Mouse (Mus musculus): ENCODE measurements around the gene Tanc1. TPM values are rescaled to one million over a fixed set of nuclear protein-coding genes. Genes with fewer than 3 reads are reported as not detected.

The Tanc1 gene
- polyA plus RNA-seq, 1 experiment from 2014 or later = 52.3 TPM

DNA sequence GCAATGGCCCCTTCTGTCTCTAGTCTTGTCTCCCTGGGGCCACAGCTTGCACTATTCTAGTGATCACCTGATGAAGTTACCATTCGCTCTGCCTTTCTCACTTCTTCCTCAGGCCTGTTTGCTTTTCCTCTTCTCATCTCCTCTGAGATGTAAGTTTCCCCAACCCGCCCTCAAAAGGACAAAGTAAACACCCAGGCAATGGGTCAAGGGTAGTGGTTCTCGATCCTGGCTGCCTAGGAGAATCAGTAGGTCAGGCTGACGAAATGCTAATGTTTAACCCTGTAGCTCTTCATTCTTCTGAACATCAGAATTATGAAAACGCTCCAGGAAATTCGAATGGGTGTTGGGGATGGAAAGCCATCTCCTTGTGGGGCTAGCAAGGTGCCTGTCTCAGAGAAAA, 61.5 kb downstream of the Tanc1 start:
- ATAC-seq (ENCODE audit: low FRiP score, low TSS enrichment) = no peak
- no peak overlapping the region for H3K4me2 ChIP-seq (replicated peaks; ENCODE audit: low read depth, low read length)
- H3K27ac ChIP-seq (ENCODE audit: low read length) = peak overlapping the region; percentile 25
- 64% methylated on average over 6 of the region's 6 CpGs for WGBS
- no peaks in the 10 kb centered on the region for H3K36me3 ChIP-seq (ENCODE audit: insufficient read depth, low read length)
- no peaks in the 10 kb centered on the region for H3K27me3 ChIP-seq (ENCODE audit: insufficient read depth, low read length)
- H3K9me3 ChIP-seq (ENCODE audit: low read length) = no peaks in the 10 kb centered on the region
- no peak overlapping the region for H3K9ac ChIP-seq (replicated peaks; ENCODE audit: low read length)
- peaks cover 80% of the 10 kb centered on the region for H3K4me1 ChIP-seq (ENCODE audit: insufficient read depth, low read length)
- no peak overlapping the region for H3K4me3 ChIP-seq (ENCODE audit: low read length)

DNA sequence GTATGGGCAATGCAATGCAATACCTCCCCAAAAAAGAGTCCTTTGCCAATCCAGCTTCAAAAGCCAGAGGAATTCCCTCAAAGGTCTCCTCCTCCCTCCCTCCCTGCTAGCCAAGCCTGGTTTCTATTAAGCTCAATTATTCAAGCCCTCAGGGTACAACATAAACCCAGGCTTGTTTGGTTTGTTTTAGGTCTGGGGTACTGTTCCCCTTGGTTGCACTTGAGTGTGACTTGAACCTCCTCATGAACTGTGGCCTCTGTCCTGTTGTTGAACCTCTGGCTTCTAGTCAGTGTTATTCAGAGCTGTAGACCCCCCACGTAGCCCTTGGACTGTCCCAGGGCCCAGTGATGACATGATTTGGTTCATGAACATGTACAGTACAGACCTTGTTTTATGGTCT, 62.0 kb downstream of the Tanc1 start:
- 25% methylated on average over 1 of the region's 1 CpGs for WGBS
- H3K4me1 ChIP-seq (ENCODE audit: insufficient read depth, low read length) = peaks cover 83% of the 10 kb centered on the region
- peak; percentile 33 for ATAC-seq (ENCODE audit: low FRiP score, low TSS enrichment)

DNA sequence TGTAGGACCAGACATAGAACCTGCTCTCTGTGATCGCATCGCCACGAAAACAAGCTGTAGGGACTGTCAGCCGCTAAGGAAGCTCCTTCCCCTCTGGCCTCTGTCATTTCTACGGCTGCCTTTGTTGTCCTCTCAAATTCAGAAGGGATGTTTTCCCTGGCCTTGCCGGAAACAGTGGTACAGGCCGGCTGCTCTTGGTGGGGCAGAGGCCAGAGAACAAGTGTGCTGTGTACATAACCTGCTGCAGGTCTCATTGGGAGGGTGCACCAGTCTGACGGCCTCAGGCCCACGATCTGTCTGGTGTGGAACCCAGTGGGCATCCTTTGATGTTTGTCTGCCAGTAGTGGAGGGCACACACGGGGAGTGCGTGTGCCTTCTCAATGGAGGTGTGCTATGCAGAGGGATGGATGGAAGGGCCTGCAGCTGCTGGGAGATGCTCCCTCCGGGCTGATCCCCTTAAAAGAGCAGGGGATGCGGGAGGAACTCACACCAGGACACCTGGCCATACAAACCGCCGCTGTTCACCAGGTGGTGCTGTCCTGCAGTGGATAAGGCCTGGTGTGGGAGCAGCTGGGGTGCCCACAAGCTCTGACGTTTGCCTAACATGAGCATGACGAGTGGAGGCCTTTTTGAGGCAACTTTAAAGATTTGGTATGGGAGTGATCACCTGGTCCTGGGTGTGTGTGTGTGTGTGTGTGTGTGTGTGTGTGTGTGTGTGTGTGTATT, 63.6 kb downstream of the Tanc1 start:
- WGBS = 32% methylated on average over 17 of the region's 17 CpGs
- Histone ChIP-seq H3K4me2 (replicated peaks; ENCODE audit: low read depth, low read length) (no peak overlapping the region), H3K4me1 (ENCODE audit: insufficient read depth, low read length) (peaks cover 90% of the 10 kb centered on the region), H3K36me3 (ENCODE audit: insufficient read depth, low read length) (no peaks in the 10 kb centered on the region), H3K9ac (replicated peaks; ENCODE audit: low read length) (peak overlapping the region; percentile 32; the same call in 1 of the 2 replicates), H3K9me3 (ENCODE audit: low read length) (no peaks in the 10 kb centered on the region), H3K4me3 (ENCODE audit: low read length) (no peak overlapping the region), H3K27ac (ENCODE audit: low read length) (peak overlapping the region; percentile 88), H3K27me3 (ENCODE audit: insufficient read depth, low read length) (no peaks in the 10 kb centered on the region)
- ATAC-seq (ENCODE audit: low FRiP score, low TSS enrichment) = no peak; the same call in 1 of the 2 replicates

More for the DNA sequence above, 62.0 kb downstream of the Tanc1 start:
- H3K36me3 ChIP-seq (ENCODE audit: insufficient read depth, low read length) = no peaks in the 10 kb centered on the region
- H3K4me2 ChIP-seq (replicated peaks; ENCODE audit: low read depth, low read length) = no peak overlapping the region
- no peak overlapping the region for H3K9ac ChIP-seq (replicated peaks; ENCODE audit: low read length)
- no peak overlapping the region for H3K4me3 ChIP-seq (ENCODE audit: low read length)
- no peaks in the 10 kb centered on the region for H3K9me3 ChIP-seq (ENCODE audit: low read length)
- H3K27ac ChIP-seq (ENCODE audit: low read length) = peak overlapping the region; percentile 25
- H3K27me3 ChIP-seq (ENCODE audit: insufficient read depth, low read length) = no peaks in the 10 kb centered on the region

DNA sequence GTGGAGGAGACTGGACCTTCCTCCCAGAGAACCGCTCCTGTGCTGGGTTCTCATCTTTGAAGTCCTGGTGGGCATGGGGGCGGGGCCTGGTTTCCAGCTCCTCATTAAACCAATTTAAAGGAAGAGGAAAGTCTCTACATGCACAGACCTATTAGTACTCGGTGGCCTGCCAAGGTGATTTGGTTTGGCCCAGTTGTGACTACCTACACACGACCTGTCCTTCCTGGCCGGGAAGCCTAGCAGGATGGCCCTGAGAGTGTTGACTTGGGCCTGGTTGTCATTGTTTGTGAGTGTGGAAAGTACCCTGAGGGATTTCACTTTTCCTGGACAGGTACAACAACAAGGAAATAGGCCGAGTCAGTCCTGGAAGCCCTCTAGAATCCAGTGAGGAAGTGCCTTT, 64.2 kb downstream of the Tanc1 start:
- Histone ChIP-seq H3K4me1 (ENCODE audit: insufficient read depth, low read length) (peaks cover 89% of the 10 kb centered on the region), H3K4me2 (replicated peaks; ENCODE audit: low read depth, low read length) (no peak overlapping the region), H3K27ac (ENCODE audit: low read length) (peak overlapping the region; percentile 88), H3K9ac (replicated peaks; ENCODE audit: low read length) (peak overlapping the region; percentile 8; the same call in 1 of the 2 replicates), H3K9me3 (ENCODE audit: low read length) (no peaks in the 10 kb centered on the region), H3K36me3 (ENCODE audit: insufficient read depth, low read length) (no peaks in the 10 kb centered on the region), H3K27me3 (ENCODE audit: insufficient read depth, low read length) (no peaks in the 10 kb centered on the region), H3K4me3 (ENCODE audit: low read length) (no peak overlapping the region)
- no peak for ATAC-seq (ENCODE audit: low FRiP score, low TSS enrichment)
- 54% methylated on average over 6 of the region's 6 CpGs for WGBS

DNA sequence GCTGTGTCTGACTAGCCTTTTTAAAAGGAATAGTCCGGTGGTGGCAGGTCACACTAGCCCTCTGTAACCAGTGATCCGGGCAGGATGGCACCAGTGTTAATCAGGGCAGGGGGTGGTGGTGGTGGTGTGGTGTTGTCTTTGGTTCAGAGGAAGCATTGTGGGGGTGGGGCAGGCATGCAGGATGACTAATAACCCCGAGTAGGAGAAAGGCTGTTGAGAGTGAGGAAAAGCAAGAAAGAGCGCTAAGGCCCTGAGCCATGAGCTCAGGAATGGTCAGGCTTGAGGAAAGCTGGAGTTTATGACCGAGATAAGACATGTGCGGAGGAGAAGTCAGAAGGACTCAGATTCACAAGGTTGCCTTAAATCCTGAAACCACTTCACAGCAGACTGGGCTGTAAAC, 64.6 kb downstream of the Tanc1 start:
- Histone ChIP-seq H3K27me3 (ENCODE audit: insufficient read depth, low read length) (no peaks in the 10 kb centered on the region), H3K4me2 (replicated peaks; ENCODE audit: low read depth, low read length) (no peak overlapping the region), H3K9me3 (ENCODE audit: low read length) (no peaks in the 10 kb centered on the region), H3K4me1 (ENCODE audit: insufficient read depth, low read length) (peaks cover 89% of the 10 kb centered on the region), H3K36me3 (ENCODE audit: insufficient read depth, low read length) (no peaks in the 10 kb centered on the region), H3K9ac (replicated peaks; ENCODE audit: low read length) (peak overlapping the region; percentile 8; the same call in 1 of the 2 replicates), H3K4me3 (ENCODE audit: low read length) (no peak overlapping the region), H3K27ac (ENCODE audit: low read length) (peak overlapping the region; percentile 88)
- ATAC-seq (ENCODE audit: low FRiP score, low TSS enrichment) = peak; percentile 54
- 7% methylated on average over 6 of the region's 6 CpGs for WGBS

DNA sequence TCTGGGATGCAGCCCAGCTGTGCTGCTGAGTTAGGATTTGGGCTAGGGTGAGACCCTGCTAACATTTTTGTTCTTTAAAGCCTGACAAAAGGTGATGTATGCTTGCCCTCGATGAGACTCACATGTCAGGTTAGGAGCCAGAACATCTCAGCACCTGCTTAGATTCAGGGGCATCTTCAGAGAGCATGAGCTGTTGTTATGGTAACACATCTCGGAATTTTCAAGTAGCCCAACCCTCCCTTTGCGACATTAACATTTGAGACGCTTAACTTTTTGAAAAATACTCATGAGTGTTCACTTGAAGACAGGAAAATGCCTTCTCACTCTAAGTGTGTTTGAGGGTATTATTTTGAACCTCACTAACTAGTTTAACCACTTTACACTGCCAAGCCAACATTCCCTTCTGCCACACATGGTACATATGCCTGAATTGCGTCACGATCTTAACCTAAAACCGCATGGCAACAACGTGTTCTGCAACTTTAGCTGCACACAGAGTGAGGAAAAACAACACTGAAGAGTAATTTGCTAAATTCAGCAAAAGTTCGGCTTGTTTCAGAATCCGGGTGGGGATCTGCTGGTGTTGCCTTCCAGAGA, 67.7 kb downstream of the Tanc1 start:
- WGBS = 77% methylated on average over 10 of the region's 10 CpGs
- H3K4me1 ChIP-seq (ENCODE audit: insufficient read depth, low read length) = peaks cover 82% of the 10 kb centered on the region
- H3K27me3 ChIP-seq (ENCODE audit: insufficient read depth, low read length) = no peaks in the 10 kb centered on the region
- no peak overlapping the region for H3K4me2 ChIP-seq (replicated peaks; ENCODE audit: low read depth, low read length)
- H3K9me3 ChIP-seq (ENCODE audit: low read length) = no peaks in the 10 kb centered on the region
- H3K36me3 ChIP-seq (ENCODE audit: insufficient read depth, low read length) = no peaks in the 10 kb centered on the region
- no peak overlapping the region for H3K27ac ChIP-seq (ENCODE audit: low read length)
- no peak for ATAC-seq (ENCODE audit: low FRiP score, low TSS enrichment)
- H3K9ac ChIP-seq (replicated peaks; ENCODE audit: low read length) = no peak overlapping the region
- H3K4me3 ChIP-seq (ENCODE audit: low read length) = no peak overlapping the region

DNA sequence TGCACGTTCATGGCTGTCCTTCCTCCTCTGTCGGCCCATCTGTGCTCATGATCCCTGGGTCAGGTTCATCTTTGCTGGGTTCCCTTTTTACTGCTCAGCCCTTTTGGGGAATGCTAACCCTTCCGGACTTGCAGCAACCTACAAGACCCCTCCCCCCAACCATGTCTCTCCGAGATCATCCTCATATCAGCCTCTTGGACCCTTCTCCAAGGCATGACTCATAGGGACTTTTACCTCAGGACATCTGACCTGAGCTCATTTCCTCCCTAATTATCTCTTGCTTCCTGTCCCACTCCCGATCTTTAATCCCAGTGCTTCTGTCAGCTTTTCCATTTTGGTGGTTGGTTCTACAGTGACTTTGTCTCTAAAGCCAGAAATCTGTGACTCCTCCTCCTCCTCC, 68.9 kb downstream of the Tanc1 start:
- Histone ChIP-seq H3K27ac (ENCODE audit: low read length) (no peak overlapping the region), H3K27me3 (ENCODE audit: insufficient read depth, low read length) (no peaks in the 10 kb centered on the region), H3K4me1 (ENCODE audit: insufficient read depth, low read length) (peaks cover 79% of the 10 kb centered on the region)

DNA sequence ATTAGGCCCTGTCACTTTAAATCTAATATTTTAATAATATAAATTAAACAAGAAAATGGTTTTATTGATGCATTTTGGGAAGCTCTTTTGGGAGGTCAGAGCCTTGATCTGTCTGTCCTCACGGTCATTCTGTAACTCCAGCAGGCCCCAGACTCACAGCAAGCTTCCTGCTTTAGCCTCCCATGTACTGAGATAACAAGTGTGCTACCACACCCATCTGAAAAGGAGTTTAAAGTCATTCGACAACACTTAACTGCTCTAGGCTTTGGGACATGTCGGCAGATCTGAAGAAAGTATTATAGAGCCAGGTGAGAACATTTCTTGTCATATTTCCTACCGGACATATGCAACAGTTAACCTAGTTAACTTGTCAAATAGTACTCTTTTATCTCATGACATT, 69.3 kb downstream of the Tanc1 start:
- Histone ChIP-seq H3K4me3 (ENCODE audit: low read length) (no peak overlapping the region), H3K4me1 (ENCODE audit: insufficient read depth, low read length) (peaks cover 74% of the 10 kb centered on the region), H3K9me3 (ENCODE audit: low read length) (no peaks in the 10 kb centered on the region), H3K27me3 (ENCODE audit: insufficient read depth, low read length) (no peaks in the 10 kb centered on the region), H3K27ac (ENCODE audit: low read length) (no peak overlapping the region), H3K4me2 (replicated peaks; ENCODE audit: low read depth, low read length) (no peak overlapping the region), H3K36me3 (ENCODE audit: insufficient read depth, low read length) (no peaks in the 10 kb centered on the region), H3K9ac (replicated peaks; ENCODE audit: low read length) (no peak overlapping the region)
- 87% methylated on average over 4 of the region's 4 CpGs for WGBS
- ATAC-seq (ENCODE audit: low FRiP score, low TSS enrichment) = no peak

More for the DNA sequence above, 68.9 kb downstream of the Tanc1 start:
- no peak for ATAC-seq (ENCODE audit: low FRiP score, low TSS enrichment)
- 56% methylated on average over 5 of the region's 5 CpGs for WGBS
- Histone ChIP-seq H3K4me2 (replicated peaks; ENCODE audit: low read depth, low read length) (no peak overlapping the region), H3K4me3 (ENCODE audit: low read length) (no peak overlapping the region), H3K9ac (replicated peaks; ENCODE audit: low read length) (no peak overlapping the region), H3K9me3 (ENCODE audit: low read length) (no peaks in the 10 kb centered on the region), H3K36me3 (ENCODE audit: insufficient read depth, low read length) (no peaks in the 10 kb centered on the region)

DNA sequence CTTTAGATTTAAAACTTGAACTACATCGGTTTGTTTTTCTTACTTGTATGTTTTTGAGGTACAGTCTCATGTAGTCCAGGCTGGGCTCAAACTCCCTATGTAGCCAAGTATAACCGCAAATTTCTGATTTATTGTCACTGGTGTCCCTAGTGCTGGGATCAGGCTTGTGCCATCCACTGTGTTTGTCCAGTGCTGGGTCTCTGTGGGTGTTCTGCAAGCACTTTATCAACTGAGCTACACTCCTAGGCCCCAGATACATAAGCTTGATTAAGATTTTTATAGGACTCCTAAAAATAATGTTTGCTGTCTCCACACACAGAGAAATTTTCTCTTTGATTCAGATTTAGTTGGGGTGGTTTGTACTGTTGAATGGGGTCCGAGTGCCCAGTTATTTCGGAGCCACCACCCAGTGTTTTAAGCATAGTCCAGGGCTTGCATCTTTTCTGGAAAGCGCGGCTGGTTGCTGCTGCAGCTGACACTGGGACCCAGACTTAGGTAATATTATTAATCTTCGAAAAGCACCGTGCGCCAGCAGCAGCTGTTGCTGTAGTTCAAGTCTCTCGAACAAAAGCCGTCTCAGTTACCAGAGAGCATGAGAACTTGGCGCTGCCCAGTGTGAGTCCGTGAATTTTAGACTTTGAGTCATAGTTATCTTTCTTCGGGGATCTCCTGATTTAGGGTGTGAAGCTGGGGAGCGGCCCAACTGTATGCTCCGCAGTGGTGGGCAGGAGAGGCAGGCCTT, 73.2 kb downstream of the Tanc1 start:
- no peak overlapping the region for H3K4me2 ChIP-seq (replicated peaks; ENCODE audit: low read depth, low read length)
- H3K4me3 ChIP-seq (ENCODE audit: low read length) = no peak overlapping the region
- no peaks in the 10 kb centered on the region for H3K27me3 ChIP-seq (ENCODE audit: insufficient read depth, low read length)
- H3K4me1 ChIP-seq (ENCODE audit: insufficient read depth, low read length) = peaks cover 46% of the 10 kb centered on the region
- no peaks in the 10 kb centered on the region for H3K36me3 ChIP-seq (ENCODE audit: insufficient read depth, low read length)
- H3K27ac ChIP-seq (ENCODE audit: low read length) = no peak overlapping the region
- no peaks in the 10 kb centered on the region for H3K9me3 ChIP-seq (ENCODE audit: low read length)
- H3K9ac ChIP-seq (replicated peaks; ENCODE audit: low read length) = no peak overlapping the region
- ATAC-seq (ENCODE audit: low FRiP score, low TSS enrichment) = no peak
- 75% methylated on average over 16 of the region's 16 CpGs for WGBS

DNA sequence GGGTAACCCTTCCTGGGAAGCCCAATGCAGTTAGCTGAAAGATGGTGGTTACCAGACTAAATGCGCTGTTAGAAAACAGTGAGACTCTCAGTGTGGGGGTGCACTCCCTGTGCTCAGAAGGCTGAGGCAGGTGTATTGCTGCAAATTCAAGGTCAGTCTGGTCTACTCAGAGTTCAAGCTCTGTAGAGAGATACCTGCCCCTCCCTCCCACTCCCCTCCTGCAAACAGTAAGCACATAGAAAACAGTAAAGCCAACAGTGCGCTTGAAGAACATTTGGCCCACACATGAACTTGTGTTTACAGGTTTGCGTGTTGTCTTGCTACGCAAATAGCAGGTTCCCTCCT, 73.7 kb downstream of the Tanc1 start:
- Histone ChIP-seq H3K27ac (ENCODE audit: low read length) (no peak overlapping the region), H3K9me3 (ENCODE audit: low read length) (no peaks in the 10 kb centered on the region), H3K4me2 (replicated peaks; ENCODE audit: low read depth, low read length) (no peak overlapping the region), H3K4me3 (ENCODE audit: low read length) (no peak overlapping the region), H3K9ac (replicated peaks; ENCODE audit: low read length) (no peak overlapping the region), H3K4me1 (ENCODE audit: insufficient read depth, low read length) (peaks cover 41% of the 10 kb centered on the region), H3K36me3 (ENCODE audit: insufficient read depth, low read length) (no peaks in the 10 kb centered on the region), H3K27me3 (ENCODE audit: insufficient read depth, low read length) (no peaks in the 10 kb centered on the region)
- no peak for ATAC-seq (ENCODE audit: low FRiP score, low TSS enrichment)
- 95% methylated on average over 4 of the region's 4 CpGs for WGBS

Measured in kidney, embryonic 16.5 days (tissue).